Mouse (Mus musculus): ENCODE measurements around the gene Zc3h12d.

- TF ChIP-seq CTCF (IDR thresholded peaks at IDR 0.05; ENCODE audit: insufficient read depth, low read length) (no peak), POLR2A (IDR thresholded peaks at IDR 0.05; ENCODE audit: borderline replicate concordance, extremely low read depth, low read depth, low read length) (no peak)
Measured at GRCm38 (mm10) chr10:7838874-7839421, 6.7 kb downstream of the Zc3h12d start.
